Mouse (Mus musculus): Measurements from ENCODE around the gene Srgap2. TPM values are rescaled to one million over a fixed set of nuclear protein-coding genes. Genes with fewer than 3 reads are reported as not detected.
A peak's percentile ranks its signal among the peaks of the same experiment; 100 is the strongest.

Gene Srgap2
- total and polyA plus RNA-seq, 2 experiments from 2014 or later: 5.9 to 18.1 TPM

GRCm38 (mm10) chr1:131347708-131348107 is 179.4 kb downstream of the Srgap2 start:
- no peaks in the 10 kb centered on the region for H3K9me3 ChIP-seq (replicated peaks; ENCODE audit: control insufficient read depth, low read length)
- H3K4me1 ChIP-seq (ENCODE audit: control insufficient read depth, insufficient read depth): peaks cover 36% of the 10 kb centered on the region
- no peak overlapping the region for H3K4me2 ChIP-seq (ENCODE audit: low read depth, low read length)
- H3K9ac ChIP-seq (replicated peaks; ENCODE audit: low read depth, low read length): no peak overlapping the region
- H3K27ac ChIP-seq (ENCODE audit: low read depth): peak overlapping the region; percentile 88; the same call in 1 of the 2 replicates
- no peaks in the 10 kb centered on the region for H3K27me3 ChIP-seq (ENCODE audit: control insufficient read depth, insufficient read depth, low read length)
- peaks cover 25% of the 10 kb centered on the region for H3K36me3 ChIP-seq (replicated peaks; ENCODE audit: control insufficient read depth, insufficient read depth, low read length)
- DNase-seq (ENCODE audit: low spot score): no peak
- H3K4me3 ChIP-seq (ENCODE audit: low read depth, low read length): no peak overlapping the region
- no peak for ATAC-seq (ENCODE audit: insufficient read depth, low read depth)
- WGBS: 79% methylated on average over 2 of the region's 2 CpGs
- TF ChIP-seq EP300 (IDR thresholded peaks at IDR 0.05; ENCODE audit: low read depth) (no peak), CTCF (IDR thresholded peaks at IDR 0.05; ENCODE audit: low read depth) (no peak)

- no peaks in the 10 kb centered on the region for H3K9me3 ChIP-seq (replicated peaks; ENCODE audit: control insufficient read depth, low read length)
- no peak for TF ChIP-seq EP300 (IDR thresholded peaks at IDR 0.05; ENCODE audit: low read depth)
- no peak for TF ChIP-seq CTCF (IDR thresholded peaks at IDR 0.05; ENCODE audit: low read depth)
- DNase-seq (ENCODE audit: low spot score) (peak; percentile 52), ATAC-seq (ENCODE audit: insufficient read depth, low read depth) (peak; percentile 53)
- peaks cover 36% of the 10 kb centered on the region for H3K4me1 ChIP-seq (ENCODE audit: control insufficient read depth, insufficient read depth)
- no peaks in the 10 kb centered on the region for H3K27me3 ChIP-seq (ENCODE audit: control insufficient read depth, insufficient read depth, low read length)
- 26% methylated on average over 1 of the region's 1 CpGs for WGBS
- no peak overlapping the region for H3K4me2 ChIP-seq (ENCODE audit: low read depth, low read length)
- peak overlapping the region; percentile 88 for H3K27ac ChIP-seq (ENCODE audit: low read depth)
- H3K36me3 ChIP-seq (replicated peaks; ENCODE audit: control insufficient read depth, insufficient read depth, low read length): peaks cover 25% of the 10 kb centered on the region
- no peak overlapping the region for H3K4me3 ChIP-seq (ENCODE audit: low read depth, low read length)
- H3K9ac ChIP-seq (replicated peaks; ENCODE audit: low read depth, low read length): no peak overlapping the region
Measured at GRCm38 (mm10) chr1:131346916-131347555, 180.1 kb downstream of the Srgap2 start.

- TF ChIP-seq CTCF (IDR thresholded peaks at IDR 0.05; ENCODE audit: low read depth) (no peak), EP300 (IDR thresholded peaks at IDR 0.05; ENCODE audit: low read depth) (no peak; the same call in 1 of the 2 replicates)
- Histone ChIP-seq H3K36me3 (replicated peaks; ENCODE audit: control insufficient read depth, insufficient read depth, low read length) (peaks cover 25% of the 10 kb centered on the region), H3K4me2 (ENCODE audit: low read depth, low read length) (peak overlapping the region; percentile 2; the same call in 1 of the 2 replicates), H3K9ac (replicated peaks; ENCODE audit: low read depth, low read length) (no peak overlapping the region), H3K9me3 (replicated peaks; ENCODE audit: control insufficient read depth, low read length) (no peaks in the 10 kb centered on the region), H3K27me3 (ENCODE audit: control insufficient read depth, insufficient read depth, low read length) (no peaks in the 10 kb centered on the region), H3K27ac (ENCODE audit: low read depth) (peak overlapping the region; percentile 88), H3K4me1 (ENCODE audit: control insufficient read depth, insufficient read depth) (peaks cover 36% of the 10 kb centered on the region), H3K4me3 (ENCODE audit: low read depth, low read length) (no peak overlapping the region)
- DNase-seq (ENCODE audit: low spot score) (peak; percentile 87), ATAC-seq (ENCODE audit: insufficient read depth, low read depth) (peak; percentile 87)
- 10% methylated on average over 5 of the region's 5 CpGs for WGBS
Measured at GRCm38 (mm10) chr1:131345422-131346419, 181.4 kb downstream of the Srgap2 start.

GRCm38 (mm10) chr1:131344691-131345090 is 182.5 kb downstream of the Srgap2 start:
- peaks cover 36% of the 10 kb centered on the region for H3K4me1 ChIP-seq (ENCODE audit: control insufficient read depth, insufficient read depth)
- WGBS: 58% methylated on average over 2 of the region's 2 CpGs
- no peak for DNase-seq (ENCODE audit: low spot score)
- peaks cover 20% of the 10 kb centered on the region for H3K36me3 ChIP-seq (replicated peaks; ENCODE audit: control insufficient read depth, insufficient read depth, low read length)
- H3K4me2 ChIP-seq (ENCODE audit: low read depth, low read length): no peak overlapping the region
- ATAC-seq (ENCODE audit: insufficient read depth, low read depth): no peak
- H3K27ac ChIP-seq (ENCODE audit: low read depth): peak overlapping the region; percentile 88
- no peaks in the 10 kb centered on the region for H3K9me3 ChIP-seq (replicated peaks; ENCODE audit: control insufficient read depth, low read length)
- no peak overlapping the region for H3K4me3 ChIP-seq (ENCODE audit: low read depth, low read length)
- TF ChIP-seq CTCF (IDR thresholded peaks at IDR 0.05; ENCODE audit: low read depth) (peak; percentile 11; the same call in 1 of the 2 replicates), EP300 (IDR thresholded peaks at IDR 0.05; ENCODE audit: low read depth) (no peak)
- no peak overlapping the region for H3K9ac ChIP-seq (replicated peaks; ENCODE audit: low read depth, low read length)
- no peaks in the 10 kb centered on the region for H3K27me3 ChIP-seq (ENCODE audit: control insufficient read depth, insufficient read depth, low read length)

- 65% methylated on average over 5 of the region's 5 CpGs for WGBS
- Histone ChIP-seq H3K4me2 (ENCODE audit: low read depth, low read length) (no peak overlapping the region), H3K9ac (replicated peaks; ENCODE audit: low read depth, low read length) (no peak overlapping the region), H3K27ac (ENCODE audit: low read depth) (no peak overlapping the region), H3K27me3 (ENCODE audit: control insufficient read depth, insufficient read depth, low read length) (no peaks in the 10 kb centered on the region), H3K4me3 (ENCODE audit: low read depth, low read length) (no peak overlapping the region), H3K36me3 (replicated peaks; ENCODE audit: control insufficient read depth, insufficient read depth, low read length) (peaks cover 40% of the 10 kb centered on the region), H3K9me3 (replicated peaks; ENCODE audit: control insufficient read depth, low read length) (no peaks in the 10 kb centered on the region), H3K4me1 (ENCODE audit: control insufficient read depth, insufficient read depth) (no peaks in the 10 kb centered on the region)
- TF ChIP-seq EP300 (IDR thresholded peaks at IDR 0.05; ENCODE audit: low read depth) (no peak), CTCF (IDR thresholded peaks at IDR 0.05; ENCODE audit: low read depth) (no peak)
- no peak for ATAC-seq (ENCODE audit: insufficient read depth, low read depth)
- no peak for DNase-seq (ENCODE audit: low spot score)
Measured at GRCm38 (mm10) chr1:131336017-131336416, 191.1 kb downstream of the Srgap2 start.
